Comparison of ENCODE assay signal across 23 mouse cellular contexts in the genomic region with DNA sequence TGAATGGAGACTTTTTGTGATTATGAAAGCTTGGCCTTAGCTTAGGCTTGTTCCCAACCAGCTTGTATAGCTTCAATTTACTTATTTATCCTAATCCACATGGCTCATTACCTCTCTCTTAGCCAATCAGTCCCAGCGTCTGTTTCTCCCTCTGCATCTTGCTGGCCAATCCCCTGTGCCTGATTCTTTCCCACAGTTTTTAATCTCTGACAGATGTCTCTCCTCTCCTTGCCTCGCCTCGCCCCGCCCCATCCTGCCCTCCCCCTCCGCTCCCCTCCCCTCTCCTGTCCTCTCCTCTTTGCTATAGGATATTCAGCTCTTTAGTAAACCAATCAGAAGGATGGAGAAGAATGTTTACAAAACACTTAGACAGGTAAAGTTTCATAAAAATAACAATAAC. TPM values are rescaled to one million over a fixed set of nuclear protein-coding genes. Genes with fewer than 3 reads are reported as not detected.
DNase-seq lines count a peak whose midpoint lies in the region; ATAC-seq lines count a peak whose summit lies in the region.
"Had no signal": no experiment of that assay in that cellular context is flagged by ENCODE, and none has a peak within 500 bp of the region (broad histone marks: within the 10 kb centered on the region; RNA-seq: fewer than 3 reads in every experiment).

No protein-coding gene starts in this region.

- H3K36me3 ChIP-seq in embryonic facial prominence, embryonic 11.5 days (replicated peaks; ENCODE audit: control insufficient read depth, insufficient read depth, low read depth, low read length), result no peaks in the 10 kb centered on the region
- H3K36me3 ChIP-seq: embryonic facial prominence, embryonic 13.5 days; embryonic facial prominence, embryonic 15.5 days; forebrain, embryonic 10.5 days; forebrain, embryonic 12.5 days had no signal

- H3K4me3 ChIP-seq in embryonic facial prominence, embryonic 11.5 days (ENCODE audit: low read depth, low read length), result no peak overlapping the region
- H3K4me3 ChIP-seq: embryonic facial prominence, embryonic 13.5 days; embryonic facial prominence, embryonic 15.5 days; erythroblast, embryonic 14.5 days; forebrain, embryonic 10.5 days; forebrain, embryonic 12.5 days had no signal

- no peak for ATAC-seq in embryonic facial prominence, embryonic 11.5 days (replicated peaks; ENCODE audit: insufficient number of reproducible peaks, low FRiP score, low TSS enrichment, low read depth)
- ATAC-seq: activated CD4-positive, CD25-positive, alpha-beta regulatory T cell, adult 4 months; forebrain, embryonic 14.5 days; forebrain, embryonic 16.5 days; Patski had no signal

- H3K4me2 ChIP-seq in embryonic facial prominence, embryonic 11.5 days (ENCODE audit: low read depth, low read length), result no peak overlapping the region
- H3K4me2 ChIP-seq: embryonic facial prominence, embryonic 13.5 days; embryonic facial prominence, embryonic 15.5 days; forebrain, embryonic 12.5 days had no signal

- WGBS in embryonic facial prominence, embryonic 11.5 days, result 62% methylated on average over 5 of the region's 5 CpGs

- H3K9me3 ChIP-seq in embryonic facial prominence, embryonic 11.5 days (replicated peaks; ENCODE audit: control insufficient read depth, low read length), result no peaks in the 10 kb centered on the region
- H3K9me3 ChIP-seq: embryonic facial prominence, embryonic 13.5 days; embryonic facial prominence, embryonic 15.5 days; forebrain, embryonic 10.5 days; forebrain, embryonic 12.5 days had no signal

- H3K9ac ChIP-seq in embryonic facial prominence, embryonic 11.5 days (replicated peaks; ENCODE audit: low read length), result no peak overlapping the region
- H3K9ac ChIP-seq: embryonic facial prominence, embryonic 13.5 days; embryonic facial prominence, embryonic 15.5 days; forebrain, embryonic 12.5 days had no signal

- DNase-seq in retina, postnatal 1 day, result peak; percentile 61
- no peak for DNase-seq in retina, embryonic 14.5 days (ENCODE audit: low spot score)
- DNase-seq in embryonic facial prominence, embryonic 11.5 days (ENCODE audit: low spot score), result peak; percentile 51
- DNase-seq in Muller cell, postnatal 12 days (ENCODE audit: inconsistent ontology term), result no peak
- DNase-seq in cerebellum, postnatal 25 days, result no peak
- DNase-seq: adrenal gland, adult 8-10 months; adrenal gland, postnatal 14 days; adrenal gland, postnatal 36 days; cerebellum, adult 11-12 months; cerebellum, adult 2 months; cerebellum, adult 9-10 months; cerebellum, postnatal 36 days; embryo, embryonic 11 days had no signal

- no peaks in the 10 kb centered on the region for H3K4me1 ChIP-seq in embryonic facial prominence, embryonic 11.5 days (ENCODE audit: control insufficient read depth, insufficient read depth, low read length)
- H3K4me1 ChIP-seq: embryonic facial prominence, embryonic 13.5 days; embryonic facial prominence, embryonic 15.5 days; forebrain, embryonic 10.5 days; forebrain, embryonic 12.5 days had no signal

- H3K27ac ChIP-seq in embryonic facial prominence, embryonic 11.5 days (replicated peaks; ENCODE audit: low read depth, low read length), result no peak overlapping the region
- H3K27ac ChIP-seq: embryonic facial prominence, embryonic 13.5 days; embryonic facial prominence, embryonic 15.5 days; forebrain, embryonic 10.5 days; forebrain, embryonic 12.5 days had no signal

- H3K27me3 ChIP-seq in embryonic facial prominence, embryonic 11.5 days (ENCODE audit: control insufficient read depth, insufficient read depth, low read length), result no peaks in the 10 kb centered on the region
- H3K27me3 ChIP-seq: embryonic facial prominence, embryonic 13.5 days; embryonic facial prominence, embryonic 15.5 days; forebrain, embryonic 12.5 days; Patski had no signal

RNA-seq across cellular contexts. Expression of gene Ceacam1, which starts 7.7 kb away (rescaled TPM):
- polyA plus RNA-seq in embryonic facial prominence, embryonic 11.5 days (2014; fragmentation: Nextera tagmentation; extraction: Ambion mirVana), result 1.1 and 1.3 TPM in 2 replicates

RNA-seq across cellular contexts. Expression of gene Ceacam2, which starts 54.6 kb away (rescaled TPM):
- polyA plus RNA-seq in embryonic facial prominence, embryonic 11.5 days (2014; fragmentation: Nextera tagmentation; extraction: Ambion mirVana), result not detected in 2 replicates
- polyA plus RNA-seq: activated CD4-positive, CD25-positive, alpha-beta regulatory T cell, adult 4 months; C2C12; embryonic facial prominence, embryonic 15.5 days; erythroblast, embryonic 14.5 days; forebrain, embryonic 10.5 days; forebrain, embryonic 12.5 days; forebrain, embryonic 14.5 days had no signal

Comparison
In these comparisons a context has a peak if more than half of its experiments do, and no peak if none do; other contexts are left out.
1. DNase-seq: peak in retina, postnatal 1 day (single experiment) and embryonic facial prominence, embryonic 11.5 days (single experiment); none in retina, embryonic 14.5 days (single experiment), Muller cell, postnatal 12 days (single experiment) and cerebellum, postnatal 25 days (0 of 2).